Mouse (Mus musculus) midbrain, embryonic 14.5 days (tissue): ENCODE results near the gene Dppa3. TPM values are rescaled to one million over a fixed set of nuclear protein-coding genes. Genes with fewer than 3 reads are reported as not detected.

Experiments
- ATAC-seq: fragments of 200-750 bp; cut with Nextera tagmentation; 2 replicates; pipeline ENCODE4 v1.8.0; 2017; ENCODE audit warnings: moderate number of reproducible peaks, moderate library complexity; ENCODE audit not compliant: low FRiP score, low TSS enrichment
- DNase-seq: peaks from one replicate; pipeline ENCODE4 v3.0.0-alpha.2; 2015
- H3K27ac ChIP-seq: fragments of 300-500 bp; sonication (generic); replicated peaks from 2 replicates; pipeline ENCODE4 v1.5.1; 2014; ENCODE audit warnings: mild to moderate bottlenecking, low read depth, low read length, moderate library complexity
- H3K27me3 ChIP-seq: fragments of 300-500 bp; sonication (generic); 2 replicates; pipeline ENCODE4 v1.6.1; 2014; ENCODE audit warnings: low read length, control low read depth, mixed read lengths; ENCODE audit not compliant: control insufficient read depth, insufficient read depth
- H3K36me3 ChIP-seq: fragments of 300-500 bp; sonication (generic); 2 replicates; pipeline ENCODE4 v1.6.1; 2014; ENCODE audit warnings: low read length, control low read depth; ENCODE audit not compliant: control insufficient read depth, insufficient read depth
- H3K4me1 ChIP-seq: fragments of 300-500 bp; sonication (generic); 2 replicates; pipeline ENCODE4 v1.6.1; 2014; ENCODE audit warnings: mild to moderate bottlenecking, antibody characterized with exemption, low read length, control low read depth; ENCODE audit not compliant: control insufficient read depth, insufficient read depth
- H3K4me2 ChIP-seq: fragments of 300-500 bp; sonication (generic); 2 replicates; pipeline ENCODE4 v1.6.1; 2014; ENCODE audit warnings: mild to moderate bottlenecking, low read length, moderate library complexity
- H3K4me3 ChIP-seq: fragments of 300-500 bp; sonication (generic); replicated peaks from 2 replicates; pipeline ENCODE4 v1.5.1; 2014; ENCODE audit warnings: low read depth, low read length
- H3K9ac ChIP-seq: fragments of 300-500 bp; sonication (generic); replicated peaks from 2 replicates; pipeline ENCODE4 v1.6.1; 2014; ENCODE audit warnings: mild to moderate bottlenecking, low read length, moderate library complexity
- H3K9me3 ChIP-seq: fragments of 300-500 bp; sonication (generic); 2 replicates; pipeline ENCODE4 v1.6.1; 2016; ENCODE audit warnings: low read length, control low read depth, mixed read lengths; ENCODE audit not compliant: control insufficient read depth
- WGBS: fragments of 180-500 bp; shearing (Covaris S2); extraction: QIAGEN DNeasy Blood & Tissue Kit; methylation state at CpG from one replicate; pipeline ENCODE4 v1.1.7; 2014; 5-methylcytosine and 5-hydroxymethylcytosine counted together
- polyA plus RNA-seq: library from polyadenylated mRNA; unstranded; fragments of >200 nt; fragmentation: Nextera tagmentation; extraction: Ambion mirVana; gene quantifications from 2 replicates; pipeline ENCODE4 v1.2.1, GENCODE M21; 2014

Gene Dppa3
- polyA plus RNA-seq, 1 experiment from 2014 or later: not detected

DNA sequence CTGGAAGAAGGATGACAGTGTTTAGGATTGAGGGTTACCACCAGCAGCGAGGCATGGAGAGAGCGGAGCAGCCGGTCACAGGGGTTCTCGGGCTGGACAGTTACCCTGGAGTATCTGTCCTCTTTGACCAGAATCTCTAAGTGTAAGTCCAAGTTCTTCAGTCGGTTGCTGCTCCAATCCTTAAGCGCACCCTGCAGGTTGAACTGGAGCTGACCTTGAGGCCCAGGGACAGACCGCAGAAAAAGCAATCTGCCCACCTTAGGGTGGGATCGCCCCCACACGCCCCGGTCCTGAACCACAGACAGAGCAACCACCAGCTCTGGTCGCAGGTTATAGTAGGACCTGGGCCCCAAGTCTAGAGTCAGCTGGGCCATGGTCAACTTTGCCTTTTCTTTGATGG, 19.5 kb upstream of the Dppa3 start:
- 93% methylated on average over 11 of the region's 11 CpGs for WGBS
- ATAC-seq: no peak

DNA sequence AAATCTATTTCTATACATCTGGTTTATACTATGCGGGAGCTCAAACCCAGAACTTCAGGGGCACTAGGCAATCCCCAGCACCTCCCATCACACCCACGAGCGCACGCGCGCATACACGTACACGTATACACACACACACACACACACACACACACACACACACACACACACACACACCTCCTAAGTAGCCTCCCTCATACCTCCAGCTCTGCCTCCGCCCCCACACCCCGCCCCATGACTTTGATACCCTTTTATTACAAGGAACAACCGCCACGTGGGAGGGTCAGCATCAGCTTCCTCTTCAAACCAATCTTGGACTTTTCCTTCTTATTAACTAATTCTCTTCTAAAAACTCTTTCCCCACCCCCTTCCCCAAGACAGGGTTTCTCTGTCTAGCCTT, 18.5 kb upstream of the Dppa3 start:
- ATAC-seq (no peak), DNase-seq (no peak)
- Histone ChIP-seq H3K9ac (no peak overlapping the region), H3K4me1 (no peaks in the 10 kb centered on the region), H3K36me3 (no peaks in the 10 kb centered on the region), H3K4me2 (no peak overlapping the region), H3K4me3 (no peak overlapping the region), H3K27ac (no peak overlapping the region), H3K27me3 (no peaks in the 10 kb centered on the region), H3K9me3 (no peaks in the 10 kb centered on the region)
- WGBS: 93% methylated on average over 12 of the region's 12 CpGs

More for the DNA sequence above, 19.5 kb upstream of the Dppa3 start:
- Histone ChIP-seq H3K4me1 (no peaks in the 10 kb centered on the region), H3K27me3 (no peaks in the 10 kb centered on the region), H3K9ac (no peak overlapping the region), H3K4me2 (no peak overlapping the region), H3K9me3 (no peaks in the 10 kb centered on the region), H3K36me3 (no peaks in the 10 kb centered on the region), H3K27ac (no peak overlapping the region), H3K4me3 (no peak overlapping the region)
- DNase-seq: no peak

DNA sequence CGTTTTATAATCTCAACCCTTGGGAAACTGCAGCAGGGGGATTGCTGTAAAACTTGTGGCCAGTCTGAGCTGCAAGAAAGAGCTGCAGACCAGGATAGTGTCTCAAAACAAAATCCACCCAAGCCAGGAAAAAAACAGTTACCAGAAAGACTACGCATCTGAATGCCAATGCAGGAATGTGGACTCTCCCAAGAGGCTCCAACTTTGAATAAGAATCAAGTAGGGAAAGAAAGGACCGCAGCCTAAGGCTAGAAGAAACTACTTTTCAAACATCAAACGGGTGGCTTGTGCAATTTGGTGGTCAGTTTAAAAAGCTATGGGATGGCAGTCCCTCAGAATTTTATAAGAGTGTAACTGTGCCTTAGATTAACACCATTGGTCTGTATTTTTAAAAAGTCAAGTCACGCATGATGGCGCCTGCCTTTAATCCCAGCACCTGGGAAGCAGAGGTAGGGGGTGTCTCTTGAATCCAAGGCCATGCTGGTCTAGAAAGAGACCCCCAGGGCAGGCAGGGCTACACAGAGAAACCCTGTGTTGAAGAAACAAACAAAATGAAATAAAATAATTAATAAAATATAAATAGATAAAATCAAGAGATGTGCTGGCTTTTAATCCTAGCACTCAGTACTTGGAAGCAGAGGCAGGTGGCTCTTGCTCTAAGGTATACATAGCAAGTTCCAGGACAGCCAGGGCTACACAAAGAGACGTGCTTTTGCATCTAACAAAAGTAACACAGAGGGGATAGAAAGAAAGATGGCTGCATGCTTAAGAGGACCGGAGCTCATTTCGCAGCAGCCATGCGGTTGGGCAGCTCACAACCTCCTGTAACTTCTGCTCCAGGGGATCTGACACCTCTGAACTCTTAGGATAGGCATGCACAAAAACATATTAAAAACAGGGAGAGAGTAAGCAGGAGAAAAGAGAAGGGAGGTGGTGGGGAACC, 17.5 kb upstream of the Dppa3 start:
- Histone ChIP-seq H3K4me1 (no peaks in the 10 kb centered on the region), H3K9ac (no peak overlapping the region), H3K9me3 (no peaks in the 10 kb centered on the region), H3K4me2 (no peak overlapping the region), H3K27ac (no peak overlapping the region), H3K4me3 (no peak overlapping the region), H3K36me3 (no peaks in the 10 kb centered on the region), H3K27me3 (no peaks in the 10 kb centered on the region)
- DNase-seq (no peak), ATAC-seq (no peak)
- 76% methylated on average over 10 of the region's 10 CpGs for WGBS

DNA sequence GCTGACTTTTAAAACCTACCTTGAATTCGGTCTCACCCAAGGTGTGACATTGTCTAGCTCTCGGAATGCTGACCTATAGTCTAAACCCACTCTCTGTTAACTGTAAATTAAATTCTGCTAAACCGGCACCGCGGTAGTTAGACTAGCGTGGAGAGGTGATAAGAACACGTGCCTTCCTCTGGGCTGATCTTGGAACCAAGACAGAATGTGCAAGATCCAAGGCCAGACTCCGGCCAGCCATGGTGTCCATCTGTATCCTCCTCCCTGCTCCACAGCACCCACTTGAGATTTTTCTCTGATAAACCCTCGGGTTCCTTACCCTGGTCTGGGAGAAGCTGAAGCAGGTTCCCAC, 16.9 kb upstream of the Dppa3 start:
- no peaks in the 10 kb centered on the region for H3K36me3 ChIP-seq
- DNase-seq (no peak), ATAC-seq (no peak)
- no peaks in the 10 kb centered on the region for H3K27me3 ChIP-seq
- H3K9ac ChIP-seq: no peak overlapping the region
- 81% methylated on average over 9 of the region's 9 CpGs for whole genome bisulfite sequencing
- H3K4me1 ChIP-seq: no peaks in the 10 kb centered on the region
- H3K27ac ChIP-seq: no peak overlapping the region
- no peak overlapping the region for H3K4me3 ChIP-seq
- no peaks in the 10 kb centered on the region for H3K9me3 ChIP-seq
- no peak overlapping the region for H3K4me2 ChIP-seq

DNA sequence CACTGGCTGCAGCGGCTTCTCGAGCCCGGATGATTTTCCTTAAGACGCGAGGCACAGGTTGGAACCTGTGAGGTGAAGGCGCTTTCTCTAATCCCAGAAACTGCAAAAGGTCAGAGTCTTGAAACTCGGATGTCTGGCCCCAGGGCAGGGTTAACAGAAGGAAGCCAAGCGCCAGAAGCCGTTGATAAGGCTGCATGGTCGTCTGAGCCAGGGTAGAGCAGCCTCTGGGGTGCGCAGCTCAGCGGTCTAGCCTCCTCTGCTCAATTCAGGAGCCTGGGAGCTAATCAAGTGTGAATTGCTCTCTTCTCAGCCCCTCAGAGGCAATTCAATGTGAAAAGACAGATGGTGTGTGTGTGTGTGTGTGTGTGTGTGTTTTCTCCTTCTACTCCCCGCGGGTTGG, 16.4 kb upstream of the Dppa3 start, which contains the start of gene Gdf3:
Gene Gdf3 (minus strand): TSS at position 317 of the 400 bp plus-strand sequence.
- no peak within 1 kb of the TSS for H3K27ac ChIP-seq
- WGBS: 69% methylated on average over 14 of the region's 14 CpGs
- H3K4me3 ChIP-seq: no peak within 1 kb of the TSS
- no peaks in the 10 kb centered on the region for H3K4me1 ChIP-seq
- H3K9ac ChIP-seq: no peak within 1 kb of the TSS
- ATAC-seq (no peak), DNase-seq (no peak)
- no peaks in the 10 kb centered on the region for H3K9me3 ChIP-seq
- no peak within 1 kb of the TSS for H3K4me2 ChIP-seq
- no peaks in the 10 kb centered on the region for H3K27me3 ChIP-seq
- H3K36me3 ChIP-seq: no peaks in the 10 kb centered on the region

DNA sequence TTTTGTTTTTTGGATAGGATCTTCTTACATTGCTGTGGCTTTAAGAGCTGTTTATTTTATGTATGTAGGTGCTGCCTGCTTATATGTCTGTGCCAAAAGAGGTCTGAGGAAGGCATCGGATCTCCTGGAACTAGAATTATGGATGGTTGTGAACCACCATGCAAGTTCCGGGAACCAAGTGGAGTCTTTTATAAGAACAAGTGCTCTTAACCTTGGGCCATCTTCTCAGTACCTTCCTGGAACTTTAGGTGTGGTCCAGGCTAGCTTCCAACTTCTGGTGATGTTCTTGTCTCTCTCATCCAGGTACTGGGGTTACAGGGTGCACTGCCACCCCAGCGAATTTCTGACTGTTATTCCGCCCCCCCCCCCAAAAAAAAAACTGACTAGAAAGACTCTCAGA, 13.8 kb upstream of the Dppa3 start:
- no peaks in the 10 kb centered on the region for H3K9me3 ChIP-seq
- WGBS: 88% methylated on average over 4 of the region's 4 CpGs

DNA sequence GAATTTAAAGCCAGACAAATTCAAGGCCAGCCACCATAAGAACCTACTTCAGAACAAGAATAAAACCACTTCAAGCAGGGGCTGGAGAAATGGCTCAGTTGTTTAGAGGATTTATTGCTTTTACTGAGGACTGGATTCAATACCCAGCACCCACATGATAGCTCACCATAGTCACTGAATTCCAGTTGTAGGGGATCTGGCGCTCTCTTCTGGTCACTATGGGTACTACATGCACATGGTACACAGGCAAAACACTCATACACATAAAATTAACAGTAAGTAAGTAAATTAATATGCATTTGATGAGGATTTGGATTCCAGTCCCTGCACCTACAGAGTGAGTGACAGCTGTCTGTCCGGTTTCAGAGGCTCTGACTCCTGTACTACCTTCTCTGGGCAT, 12.2 kb upstream of the Dppa3 start:
- Histone ChIP-seq H3K4me2 (no peak overlapping the region), H3K36me3 (no peaks in the 10 kb centered on the region), H3K27ac (no peak overlapping the region), H3K9me3 (no peaks in the 10 kb centered on the region), H3K4me1 (no peaks in the 10 kb centered on the region), H3K27me3 (no peaks in the 10 kb centered on the region), H3K4me3 (no peak overlapping the region), H3K9ac (no peak overlapping the region)
- DNase-seq: no peak
- no peak for ATAC-seq
- 56% methylated on average over 2 of the region's 2 CpGs for WGBS

More for the DNA sequence above, 13.8 kb upstream of the Dppa3 start:
- Histone ChIP-seq H3K4me3 (no peak overlapping the region), H3K27me3 (no peaks in the 10 kb centered on the region), H3K27ac (no peak overlapping the region), H3K4me1 (no peaks in the 10 kb centered on the region), H3K9ac (no peak overlapping the region), H3K4me2 (no peak overlapping the region), H3K36me3 (no peaks in the 10 kb centered on the region)
- DNase-seq: no peak
- ATAC-seq: no peak

DNA sequence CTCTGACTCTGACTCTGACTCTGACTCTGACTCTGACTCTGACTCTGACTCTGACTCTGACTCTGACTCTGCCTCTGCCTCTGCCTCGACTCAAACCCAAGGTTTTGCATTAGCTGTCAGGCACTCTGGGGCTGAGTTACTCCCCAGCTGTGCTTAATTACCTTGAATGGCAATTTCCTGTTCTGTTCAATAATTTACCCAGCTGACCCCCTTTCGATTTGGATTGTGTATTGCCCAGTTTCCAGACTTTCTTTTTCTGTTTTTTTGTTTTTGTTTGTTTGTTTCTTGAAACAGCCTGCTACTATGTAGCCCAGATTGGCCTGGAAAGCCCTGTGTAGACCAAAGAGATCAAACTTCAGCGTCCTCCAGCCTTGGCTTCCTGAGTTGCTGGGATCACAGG, 10.2 kb upstream of the Dppa3 start:
- no peak for ATAC-seq
- H3K9ac ChIP-seq: no peak overlapping the region
- no peak overlapping the region for H3K27ac ChIP-seq
- H3K9me3 ChIP-seq: no peaks in the 10 kb centered on the region
- H3K4me1 ChIP-seq: no peaks in the 10 kb centered on the region
- H3K4me3 ChIP-seq: no peak overlapping the region
- WGBS: 79% methylated on average over 3 of the region's 3 CpGs
- no peak for DNase-seq
- H3K36me3 ChIP-seq: no peaks in the 10 kb centered on the region
- H3K27me3 ChIP-seq: no peaks in the 10 kb centered on the region
- H3K4me2 ChIP-seq: no peak overlapping the region

DNA sequence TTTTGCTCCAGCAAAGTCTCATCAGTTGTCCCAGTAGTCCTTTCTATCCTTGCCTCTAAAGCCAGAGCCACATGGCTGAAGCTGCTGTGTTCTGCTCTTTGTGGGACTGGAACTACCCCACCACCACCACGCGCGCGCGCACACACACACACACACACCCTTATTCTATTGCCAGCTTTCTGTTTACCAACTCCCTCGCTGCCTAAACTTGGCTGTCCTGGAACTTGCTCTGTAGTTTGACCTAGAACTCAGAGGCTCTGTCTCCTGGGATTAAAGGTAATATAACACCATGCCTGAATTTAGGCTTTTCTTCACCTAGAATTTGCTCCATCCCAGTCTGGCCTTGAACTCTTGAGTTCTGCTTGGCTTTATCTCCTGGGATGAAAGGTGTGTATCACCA, 5.1 kb upstream of the Dppa3 start:
- no peak for ATAC-seq
- no peak overlapping the region for H3K9ac ChIP-seq
- WGBS: 96% methylated on average over 6 of the region's 6 CpGs
- H3K4me2 ChIP-seq: no peak overlapping the region
- H3K27me3 ChIP-seq: no peaks in the 10 kb centered on the region
- H3K9me3 ChIP-seq: no peaks in the 10 kb centered on the region
- no peaks in the 10 kb centered on the region for H3K36me3 ChIP-seq
- DNase-seq: no peak
- H3K27ac ChIP-seq: no peak overlapping the region
- no peak overlapping the region for H3K4me3 ChIP-seq
- no peaks in the 10 kb centered on the region for H3K4me1 ChIP-seq
